Comparison of ENCODE assay signal across 8 mouse cellular contexts in genomic region chr3:142439591-142440093, GRCm38 (mm10). TPM values are rescaled to one million over a fixed set of nuclear protein-coding genes. Genes with fewer than 3 reads are reported as not detected.
DNase-seq lines count a peak whose midpoint lies in the region; ATAC-seq and TF ChIP-seq lines count a peak whose summit lies in the region.

No protein-coding gene starts in this region.

- TF ChIP-seq EP300 in heart, adult 2 months (IDR thresholded peaks at IDR 0.05; ENCODE audit: insufficient read depth, low read depth, low read length) = peak; percentile 75; the same call in 1 of the 2 replicates

- H3K4me1 ChIP-seq in midbrain, embryonic 10.5 days = peaks cover 42% of the 10 kb centered on the region
- H3K4me1 ChIP-seq in midbrain, embryonic 16.5 days (ENCODE audit: control insufficient read depth, insufficient read depth, low read length) = no peaks in the 10 kb centered on the region
- peaks cover 9% of the 10 kb centered on the region for H3K4me1 ChIP-seq in heart, adult 2 months (ENCODE audit: control insufficient read depth, insufficient read depth, low read length)
- H3K4me1 ChIP-seq in kidney, embryonic 16.5 days (ENCODE audit: insufficient read depth, low read length) = peaks cover 48% of the 10 kb centered on the region
- H3K4me1 ChIP-seq in neural tube, embryonic 15.5 days = 0 out of 2 replicates have a peak, but pooled peaks cover 2% of the 10 kb centered on the region
- no peaks in the 10 kb centered on the region for H3K4me1 ChIP-seq in hindbrain, embryonic 11.5 days (replicated peaks; ENCODE audit: control insufficient read depth, insufficient read depth, low read length)

- no peak overlapping the region for H3K4me3 ChIP-seq in midbrain, embryonic 10.5 days
- no peak overlapping the region for H3K4me3 ChIP-seq in midbrain, embryonic 16.5 days (ENCODE audit: low read depth, low read length)
- peak overlapping the region; percentile 19 for H3K4me3 ChIP-seq in heart, adult 2 months
- H3K4me3 ChIP-seq in kidney, embryonic 16.5 days (ENCODE audit: low read length) = 0 out of 2 replicates have a peak overlapping the region, but pooled peaks have one; percentile 2
- H3K4me3 ChIP-seq in neural tube, embryonic 15.5 days (replicated peaks) = no peak overlapping the region
- H3K4me3 ChIP-seq in hindbrain, embryonic 11.5 days (ENCODE audit: low read depth, low read length) = no peak overlapping the region

- no peak for TF ChIP-seq CTCF in heart, adult 2 months (IDR thresholded peaks at IDR 0.05)

- DNase-seq in midbrain, embryonic 10.5 days (ENCODE audit: low spot score) = peak; percentile 34
- peak; percentile 57 to 78 for DNase-seq in heart, adult 2 months
- no peak for DNase-seq in hindbrain, embryonic 11.5 days (ENCODE audit: low spot score)
- DNase-seq in left cerebral cortex, postnatal 36 days (ENCODE audit: low spot score in 2 of 2) = no peak
- DNase-seq in left cerebral cortex, adult 9 months (ENCODE audit: low spot score in 2 of 2) = no peak

- no peak; the same call in 1 of the 2 replicates for TF ChIP-seq POLR2A in heart, adult 2 months (IDR thresholded peaks at IDR 0.05; ENCODE audit: insufficient read depth, low read depth, low read length)

- WGBS in midbrain, embryonic 10.5 days = 53% methylated on average over 7 of the region's 7 CpGs
- WGBS in midbrain, embryonic 16.5 days = 44% methylated on average over 7 of the region's 7 CpGs
- WGBS in heart, adult 2 months = under 1% methylated on average over 7 of the region's 7 CpGs
- WGBS in kidney, embryonic 16.5 days = 5% methylated on average over 7 of the region's 7 CpGs
- WGBS in neural tube, embryonic 15.5 days = 28% methylated on average over 7 of the region's 7 CpGs
- 47% methylated on average over 7 of the region's 7 CpGs for WGBS in hindbrain, embryonic 11.5 days

- H3K36me3 ChIP-seq in midbrain, embryonic 10.5 days = no peaks in the 10 kb centered on the region
- H3K36me3 ChIP-seq in midbrain, embryonic 16.5 days (ENCODE audit: control insufficient read depth, insufficient read depth, low read length) = no peaks in the 10 kb centered on the region
- peaks cover 18% of the 10 kb centered on the region for H3K36me3 ChIP-seq in heart, adult 2 months (ENCODE audit: control insufficient read depth, insufficient read depth, low read length)
- H3K36me3 ChIP-seq in kidney, embryonic 16.5 days (ENCODE audit: insufficient read depth, low read length) = no peaks in the 10 kb centered on the region
- H3K36me3 ChIP-seq in neural tube, embryonic 15.5 days = no peaks in the 10 kb centered on the region
- H3K36me3 ChIP-seq in hindbrain, embryonic 11.5 days (ENCODE audit: control insufficient read depth, insufficient read depth, low read length) = no peaks in the 10 kb centered on the region

- ATAC-seq in midbrain, embryonic 16.5 days = no peak
- ATAC-seq in kidney, embryonic 16.5 days (ENCODE audit: low FRiP score, low TSS enrichment) = peak; percentile 80
- no peak for ATAC-seq in neural tube, embryonic 15.5 days (ENCODE audit: low FRiP score)
- no peak for ATAC-seq in hindbrain, embryonic 11.5 days (ENCODE audit: low FRiP score)

- H3K27me3 ChIP-seq in midbrain, embryonic 10.5 days (ENCODE audit: low read depth, poor library complexity, severe bottlenecking) = peaks cover 3% of the 10 kb centered on the region; the same call in 1 of the 2 replicates
- H3K27me3 ChIP-seq in midbrain, embryonic 16.5 days (ENCODE audit: control insufficient read depth, insufficient read depth, low read depth, low read length) = no peaks in the 10 kb centered on the region
- no peaks in the 10 kb centered on the region for H3K27me3 ChIP-seq in heart, adult 2 months (ENCODE audit: control insufficient read depth, insufficient read depth, low read length)
- H3K27me3 ChIP-seq in kidney, embryonic 16.5 days (ENCODE audit: insufficient read depth, low read length) = no peaks in the 10 kb centered on the region
- H3K27me3 ChIP-seq in neural tube, embryonic 15.5 days (replicated peaks) = no peaks in the 10 kb centered on the region
- no peaks in the 10 kb centered on the region for H3K27me3 ChIP-seq in hindbrain, embryonic 11.5 days (ENCODE audit: control insufficient read depth, insufficient read depth, low read length)

- intact Hi-C loops in heart, adult 2 months (cut with DNase I) = loop anchor here (1.0 kb wide), 1 partner anchor 44 kb away; the partner anchor contains the start of gene Pdlim5
- intact Hi-C loops in left cerebral cortex, postnatal 36 days (cut with DNase I) = no loop called here

- peak overlapping the region; percentile 30 for H3K27ac ChIP-seq in midbrain, embryonic 10.5 days (replicated peaks)
- H3K27ac ChIP-seq in midbrain, embryonic 16.5 days (ENCODE audit: low read length) = no peak overlapping the region
- H3K27ac ChIP-seq in heart, adult 2 months = peak overlapping the region; percentile 91
- H3K27ac ChIP-seq in kidney, embryonic 16.5 days (ENCODE audit: low read length) = peak overlapping the region; percentile 83
- no peak overlapping the region for H3K27ac ChIP-seq in neural tube, embryonic 15.5 days (replicated peaks)
- H3K27ac ChIP-seq in hindbrain, embryonic 11.5 days (ENCODE audit: low read depth, low read length) = no peak overlapping the region

- no peaks in the 10 kb centered on the region for H3K9me3 ChIP-seq in midbrain, embryonic 10.5 days (replicated peaks)
- H3K9me3 ChIP-seq in midbrain, embryonic 16.5 days (replicated peaks; ENCODE audit: control insufficient read depth, low read length, poor library complexity, severe bottlenecking) = no peaks in the 10 kb centered on the region
- no peaks in the 10 kb centered on the region for H3K9me3 ChIP-seq in kidney, embryonic 16.5 days (ENCODE audit: low read length)
- H3K9me3 ChIP-seq in neural tube, embryonic 15.5 days (replicated peaks) = no peaks in the 10 kb centered on the region
- H3K9me3 ChIP-seq in hindbrain, embryonic 11.5 days (ENCODE audit: control insufficient read depth, low read length) = no peaks in the 10 kb centered on the region

- no peak overlapping the region for H3K4me2 ChIP-seq in midbrain, embryonic 16.5 days (ENCODE audit: low read length)
- H3K4me2 ChIP-seq in kidney, embryonic 16.5 days (replicated peaks; ENCODE audit: low read depth, low read length) = peak overlapping the region; percentile 31
- peak overlapping the region; percentile 11; the same call in 1 of the 2 replicates for H3K4me2 ChIP-seq in neural tube, embryonic 15.5 days
- H3K4me2 ChIP-seq in hindbrain, embryonic 11.5 days (replicated peaks; ENCODE audit: low read depth, low read length) = no peak overlapping the region

- H3K9ac ChIP-seq in midbrain, embryonic 16.5 days (ENCODE audit: low read depth, low read length) = no peak overlapping the region
- H3K9ac ChIP-seq in heart, adult 2 months (ENCODE audit: low read depth, low read length) = peak overlapping the region; percentile 62
- no peak overlapping the region for H3K9ac ChIP-seq in kidney, embryonic 16.5 days (replicated peaks; ENCODE audit: low read length)
- H3K9ac ChIP-seq in neural tube, embryonic 15.5 days (replicated peaks) = no peak overlapping the region
- H3K9ac ChIP-seq in hindbrain, embryonic 11.5 days (ENCODE audit: low read depth, low read length) = no peak overlapping the region

- H3K79me2 ChIP-seq in heart, adult 2 months (replicated peaks; ENCODE audit: control insufficient read depth, insufficient read depth, low read length) = no peaks in the 10 kb centered on the region

RNA-seq across cellular contexts. Expression of gene Pdlim5, which starts 44.1 kb away (rescaled TPM):
- polyA plus RNA-seq in midbrain, embryonic 10.5 days (2016; fragmentation: Nextera tagmentation; extraction: Ambion mirVana) = 19.7 and 20.2 TPM in 2 replicates
- polyA plus RNA-seq in midbrain, embryonic 16.5 days (2015; fragmentation: Nextera tagmentation; extraction: Ambion mirVana) = 14.9 and 15.6 TPM in 2 replicates
- 100 to 1,000 TPM; 609 to 668 TPM for total RNA-seq in heart, adult 2 months (2021)
- 508 and 956 TPM in 2 replicates for polyA plus RNA-seq in heart, adult 2 months (2012; rRNA removed)
- 47.9 and 50.7 TPM in 2 replicates for polyA plus RNA-seq in kidney, embryonic 16.5 days (2015; fragmentation: Nextera tagmentation; extraction: Ambion mirVana)
- 17.4 and 21.3 TPM in 2 replicates for polyA plus RNA-seq in neural tube, embryonic 15.5 days (2015; fragmentation: Nextera tagmentation; extraction: Ambion mirVana)
- polyA plus RNA-seq in hindbrain, embryonic 11.5 days (2014; fragmentation: Nextera tagmentation; extraction: Ambion mirVana) = 20.4 and 21.8 TPM in 2 replicates
- 10 to 100 TPM; 16.7 to 21.0 TPM for total RNA-seq in left cerebral cortex, postnatal 36 days (2021)

RNA-seq across cellular contexts. Expression of gene Gbp5, which starts 54.1 kb away (rescaled TPM):
- polyA plus RNA-seq in midbrain, embryonic 10.5 days (2016; fragmentation: Nextera tagmentation; extraction: Ambion mirVana) = not detected in 2 replicates
- 0.19 and 0.20 TPM in 2 replicates for polyA plus RNA-seq in midbrain, embryonic 16.5 days (2015; fragmentation: Nextera tagmentation; extraction: Ambion mirVana)
- 10 to 100 TPM in 1 of 2 experiments, 1 to 10 TPM in 1; 6.0 to 10.9 TPM for total RNA-seq in heart, adult 2 months (2021)
- 2.1 and 4.3 TPM in 2 replicates for polyA plus RNA-seq in heart, adult 2 months (2012; rRNA removed)
- 0.05 TPM in 1 of 2 replicates, not detected in the other for polyA plus RNA-seq in kidney, embryonic 16.5 days (2015; fragmentation: Nextera tagmentation; extraction: Ambion mirVana)
- 0.35 and 0.37 TPM in 2 replicates for polyA plus RNA-seq in neural tube, embryonic 15.5 days (2015; fragmentation: Nextera tagmentation; extraction: Ambion mirVana)
- polyA plus RNA-seq in hindbrain, embryonic 11.5 days (2014; fragmentation: Nextera tagmentation; extraction: Ambion mirVana) = 0.19 TPM in 1 of 2 replicates, not detected in the other
- 1 to 10 TPM; 1.8 to 2.3 TPM for total RNA-seq in left cerebral cortex, postnatal 36 days (2021)

Comparison
In these comparisons a context has a peak if more than half of its experiments do, and no peak if none do; other contexts are left out.
1. H3K27ac ChIP-seq: peak in midbrain, embryonic 10.5 days (single experiment), heart, adult 2 months (single experiment) and kidney, embryonic 16.5 days (single experiment); none in midbrain, embryonic 16.5 days (single experiment), neural tube, embryonic 15.5 days (single experiment) and hindbrain, embryonic 11.5 days (single experiment).
2. DNase-seq: peak in midbrain, embryonic 10.5 days (single experiment) and heart, adult 2 months (2 of 2); none in hindbrain, embryonic 11.5 days (single experiment), left cerebral cortex, postnatal 36 days (0 of 2) and left cerebral cortex, adult 9 months (0 of 2).
3. H3K4me3 ChIP-seq: peak in heart, adult 2 months (single experiment) and kidney, embryonic 16.5 days (single experiment); none in midbrain, embryonic 10.5 days (single experiment), midbrain, embryonic 16.5 days (single experiment), neural tube, embryonic 15.5 days (single experiment) and hindbrain, embryonic 11.5 days (single experiment).
4. H3K4me2 ChIP-seq: peak in kidney, embryonic 16.5 days (single experiment) and neural tube, embryonic 15.5 days (single experiment); none in midbrain, embryonic 16.5 days (single experiment) and hindbrain, embryonic 11.5 days (single experiment).